Mouse (Mus musculus): ENCODE measurements around the gene Tal1. TPM values are rescaled to one million over a fixed set of nuclear protein-coding genes. Genes with fewer than 3 reads are reported as not detected.

Tal1 gene
- total RNA-seq (2023): 10 to 100 TPM; 11.5 to 15.3 TPM

DNA sequence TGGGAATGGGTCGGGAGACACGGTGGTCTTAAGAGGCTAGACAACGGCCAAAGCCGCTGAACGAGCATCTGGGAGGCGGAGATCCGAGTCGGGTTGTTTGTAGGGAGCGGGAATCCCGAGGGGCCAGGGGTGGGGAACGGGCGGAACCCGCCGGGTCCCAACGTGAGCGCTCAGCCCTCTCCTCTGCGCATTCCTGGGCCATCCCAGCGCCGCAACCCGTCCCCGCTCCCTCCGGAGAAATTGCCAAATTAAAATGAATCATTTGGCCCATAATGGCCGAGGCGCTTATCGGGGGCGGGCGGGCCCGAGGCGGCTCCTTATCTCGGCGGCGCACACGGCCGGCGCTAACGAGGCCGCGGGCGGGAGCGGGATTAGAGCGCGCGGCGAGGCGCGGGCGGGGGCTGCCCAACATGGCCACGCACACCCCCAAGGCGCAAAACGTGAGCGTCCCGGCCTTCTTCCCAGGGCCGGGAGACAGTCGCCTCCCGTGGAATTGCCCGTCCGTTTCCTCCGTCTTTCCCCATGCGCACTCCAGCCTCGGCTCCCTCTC lies at the start of gene Tal1:
Tal1 (plus strand) TSS at position 56 of the 550 bp plus-strand sequence.

DNA sequence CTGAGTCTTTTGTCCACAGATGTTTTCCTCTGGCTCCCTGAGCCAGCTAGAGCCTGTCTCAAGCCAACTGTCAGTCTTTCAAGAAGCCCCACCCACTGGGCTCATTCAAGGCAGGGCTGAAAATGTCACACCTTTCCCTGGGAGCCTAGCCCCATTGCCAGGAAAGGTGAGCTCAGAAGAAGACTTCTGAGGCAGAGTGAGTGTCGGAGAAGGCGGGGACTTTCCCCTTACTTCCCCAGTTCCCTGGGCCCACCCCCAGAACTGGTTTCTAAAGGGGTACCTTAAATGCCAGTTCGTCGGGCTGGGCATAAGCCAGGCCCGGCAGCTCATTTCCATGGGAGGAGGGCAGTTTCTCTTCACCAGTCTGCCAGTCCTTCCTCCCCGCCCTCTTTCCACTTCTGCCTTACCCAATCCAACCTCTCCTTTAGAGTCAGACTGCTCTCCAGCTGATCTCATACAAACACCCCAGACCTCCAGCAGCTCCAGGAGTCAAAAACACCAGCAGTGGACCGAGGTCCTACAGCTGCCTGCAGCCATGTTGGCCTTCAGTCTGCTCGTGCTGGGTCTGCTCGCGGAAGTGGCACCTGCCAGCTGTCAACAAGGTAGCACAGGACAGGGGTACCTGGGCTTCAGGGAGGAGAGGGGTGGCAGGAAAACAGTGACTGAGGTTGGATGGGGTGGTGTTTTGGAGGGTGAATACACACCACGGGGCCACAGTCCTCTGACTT lies 32.5 kb downstream of the Tal1 start, which contains the start of gene Pdzk1ip1:
Pdzk1ip1 (plus strand) TSS at position 98 of the 728 bp plus-strand sequence.

Other genes with a start within 250 kb of the Tal1 start
- gene Gm12830, start 234.7 kb upstream of the Tal1 start, total RNA-seq (2023): not detected
- 1 to 10 TPM in 1 of 2 experiments, under 1 TPM in 1; 0.81 to 1.0 TPM for gene Foxd2, start 147.6 kb upstream of the Tal1 start, total RNA-seq (2023)
- not detected for gene Foxe3, start 130.4 kb upstream of the Tal1 start, total RNA-seq (2023)
- 10 to 100 TPM; 62.1 to 73.9 TPM for gene Cmpk1, start 69.2 kb upstream of the Tal1 start, total RNA-seq (2023)
- gene Stil, start 56.3 kb upstream of the Tal1 start, total RNA-seq (2023): 10 to 100 TPM; 18.4 to 19.2 TPM
- gene Pdzk1ip1, start 32.3 kb downstream of the Tal1 start, total RNA-seq (2023): 1 to 10 TPM; 3.6 to 8.8 TPM
- not detected for gene Cyp4x1, start 77.9 kb downstream of the Tal1 start, total RNA-seq (2023)
- gene Cyp4a29, start 185.7 kb downstream of the Tal1 start, total RNA-seq (2023): not detected
- not detected for gene Cyp4a12a, start 242.6 kb downstream of the Tal1 start, total RNA-seq (2023)

All from neutrophil, adult 83 days (primary cell).